Mouse (Mus musculus) right cerebral cortex, postnatal 10 days (tissue): ENCODE results near the gene Klf17.
"Not testable (repeated sequence)": the region's sequence is repeated elsewhere in the genome, so short reads cannot be mapped to it uniquely, and the experiment has no call there.

Experiments used
- DNase-seq, 2 experiments: peaks; one replicate each; pipeline ENCODE4 v3.0.0; 2021; ENCODE audit warnings: low spot score in 2 of 2

Klf17 gene

GRCm38 (mm10) chr4:117765416-117765815 is at the start of gene Klf17:
Gene Klf17, minus strand, starts transcription at chr4:117765648.
- no peak for DNase-seq

- DNase-seq = no peak
These were observed 48.9 kb upstream of the Klf17 start for GRCm38 (mm10) chr4:117814333-117814732.

DNA sequence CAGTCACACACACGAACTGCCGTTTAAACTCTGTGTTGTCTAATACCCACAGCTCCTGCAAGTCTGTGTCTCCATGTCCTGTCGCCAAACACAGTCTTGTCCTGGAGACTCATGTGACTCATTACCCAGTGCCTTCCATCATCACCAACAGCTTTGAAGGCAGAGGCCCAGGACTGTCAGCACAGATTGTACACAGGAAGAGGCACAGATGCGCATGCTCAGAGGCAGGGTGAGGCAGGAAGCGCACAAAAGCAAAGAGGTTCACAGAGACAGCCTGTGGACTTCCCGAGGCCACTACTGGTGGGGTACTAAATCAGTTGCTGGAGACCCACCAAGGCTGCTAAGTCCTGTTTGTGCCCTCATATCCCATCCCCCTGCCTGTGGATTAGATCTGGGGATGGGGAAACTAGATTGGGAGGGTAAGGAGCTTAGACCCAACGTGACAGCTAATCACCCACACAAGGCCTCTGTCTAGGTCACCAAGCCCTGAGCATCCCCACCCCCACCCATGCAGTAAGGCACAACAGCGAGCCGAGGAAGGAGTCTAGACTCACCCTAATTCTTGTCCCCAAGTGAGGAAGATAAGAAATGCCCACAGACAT is 48.2 kb upstream of the Klf17 start:
- DNase-seq = no peak

- DNase-seq = no peak
These were observed 45.5 kb upstream of the Klf17 start for GRCm38 (mm10) chr4:117810933-117811332.

GRCm38 (mm10) chr4:117806992-117807391 is 41.5 kb upstream of the Klf17 start:
- no peak for DNase-seq

- DNase-seq = no peak
These were observed 34.5 kb upstream of the Klf17 start for GRCm38 (mm10) chr4:117799904-117800303.

GRCm38 (mm10) chr4:117788308-117788707 is 22.9 kb upstream of the Klf17 start:
- DNase-seq = no peak

GRCm38 (mm10) chr4:117786963-117787362 is 21.5 kb upstream of the Klf17 start:
- DNase-seq = no peak

- DNase-seq = no peak
These were observed 17.5 kb upstream of the Klf17 start for GRCm38 (mm10) chr4:117782908-117783307.

DNA sequence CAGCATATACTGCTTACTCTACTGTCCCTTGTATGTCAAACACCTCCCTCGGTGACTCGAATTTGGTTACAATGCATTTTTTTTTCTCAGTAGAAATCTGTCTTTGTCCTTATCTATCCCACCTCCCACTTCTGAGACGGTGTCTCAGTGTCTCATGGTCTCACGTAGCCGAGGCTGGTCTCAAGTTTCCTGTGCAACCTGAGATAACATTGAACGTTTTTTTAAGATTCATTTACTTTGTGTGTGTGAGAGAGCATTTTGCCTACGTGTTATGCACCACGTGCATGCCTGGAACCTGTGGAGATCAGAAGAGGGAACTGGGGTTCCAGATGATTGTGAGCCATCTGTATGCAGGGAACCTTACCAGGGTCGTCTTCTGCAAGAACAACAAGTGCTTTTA is 7.5 kb upstream of the Klf17 start:
- no peak for DNase-seq

- DNase-seq = peak; percentile 68 to 81
These were observed 5.5 kb upstream of the Klf17 start for GRCm38 (mm10) chr4:117770935-117771334.

DNA sequence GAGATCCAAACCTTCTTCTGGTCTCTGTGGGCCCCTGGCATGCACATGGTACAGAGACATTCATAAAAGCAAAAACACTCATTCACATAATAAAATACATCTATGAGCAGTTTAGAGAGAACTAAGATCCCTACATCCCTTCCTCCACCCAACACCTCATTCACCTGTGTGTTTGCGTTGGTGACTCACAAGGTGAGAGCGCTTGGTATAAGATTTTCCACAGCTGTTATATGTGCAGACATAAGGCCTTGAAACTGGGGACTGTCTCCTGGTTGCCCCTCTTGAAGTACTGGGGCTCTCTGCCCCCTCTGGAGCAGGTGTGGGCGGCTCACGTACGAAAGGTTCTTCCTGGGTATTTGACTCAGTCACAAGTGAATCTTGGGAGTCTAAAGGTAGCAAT is 5.3 kb downstream of the Klf17 start:
- DNase-seq = no peak

GRCm38 (mm10) chr4:117752469-117752868 is 13.0 kb downstream of the Klf17 start:
- DNase-seq = not testable (repeated sequence)

DNA sequence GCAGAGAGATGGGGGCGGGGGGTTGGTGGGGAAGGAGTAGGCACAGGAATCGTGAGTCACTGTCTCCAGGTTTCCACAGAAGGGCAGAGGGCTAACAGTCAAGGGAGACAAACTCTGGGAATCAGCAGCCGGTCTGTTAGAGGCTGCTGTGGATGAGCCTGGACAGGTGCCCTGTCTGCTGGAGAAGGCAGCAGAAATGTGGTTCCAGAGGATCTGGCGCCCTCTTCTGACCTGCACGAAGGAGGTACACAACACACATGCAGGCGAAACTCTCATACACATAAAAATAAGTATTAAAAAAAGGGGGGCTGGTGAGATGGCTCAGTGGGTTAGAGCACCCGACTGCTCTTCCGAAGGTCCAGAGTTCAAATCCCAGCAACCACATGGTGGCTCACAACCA is 27.9 kb downstream of the Klf17 start:
- peak in 1 of 2 experiments; percentile 24 for DNase-seq

GRCm38 (mm10) chr4:117731926-117732325 is 33.5 kb downstream of the Klf17 start:
- DNase-seq = no peak

GRCm38 (mm10) chr4:117724112-117724511 is 41.3 kb downstream of the Klf17 start, which contains the start of gene Gm12845:
Gene Gm12845, plus strand, starts transcription at chr4:117724412.
- DNase-seq = no peak

DNA sequence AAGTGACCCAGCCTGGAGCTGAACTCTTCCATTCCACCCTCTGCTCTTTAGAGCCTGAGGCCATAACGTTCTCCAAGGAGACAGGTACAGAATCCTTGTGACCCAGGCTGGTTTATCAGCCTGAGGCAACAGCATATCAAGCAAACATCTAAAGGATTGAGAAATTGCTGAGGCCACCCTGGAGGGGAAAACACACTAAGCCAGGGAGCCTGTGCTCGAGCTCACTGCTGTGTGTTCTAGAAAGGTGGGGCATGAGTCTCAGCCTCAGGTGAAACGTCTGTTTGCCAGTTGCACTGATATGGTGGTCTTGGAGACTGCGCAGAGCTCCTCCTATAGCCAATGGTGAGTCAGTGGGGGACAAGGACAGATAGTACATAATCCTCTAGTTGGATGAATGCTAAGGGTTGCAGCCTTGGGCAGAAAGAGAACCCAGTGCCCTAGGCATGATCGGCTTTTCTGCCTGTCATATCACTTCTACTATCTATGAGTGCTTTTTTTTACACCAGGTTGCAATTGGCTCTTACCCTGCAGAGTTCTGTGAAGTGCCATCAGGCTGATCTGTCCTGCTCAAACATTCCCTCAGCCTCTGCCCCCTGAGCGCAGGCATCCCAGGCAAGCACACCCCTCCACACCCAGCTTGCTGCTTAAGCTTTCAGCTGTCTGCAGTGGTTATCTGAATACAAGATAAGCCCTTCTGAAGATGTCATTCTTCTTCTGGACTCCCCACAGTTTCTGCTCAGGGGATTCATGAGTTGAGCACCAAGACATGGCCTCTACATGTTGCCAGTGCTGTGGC is 51.9 kb downstream of the Klf17 start:
- no peak for DNase-seq

DNA sequence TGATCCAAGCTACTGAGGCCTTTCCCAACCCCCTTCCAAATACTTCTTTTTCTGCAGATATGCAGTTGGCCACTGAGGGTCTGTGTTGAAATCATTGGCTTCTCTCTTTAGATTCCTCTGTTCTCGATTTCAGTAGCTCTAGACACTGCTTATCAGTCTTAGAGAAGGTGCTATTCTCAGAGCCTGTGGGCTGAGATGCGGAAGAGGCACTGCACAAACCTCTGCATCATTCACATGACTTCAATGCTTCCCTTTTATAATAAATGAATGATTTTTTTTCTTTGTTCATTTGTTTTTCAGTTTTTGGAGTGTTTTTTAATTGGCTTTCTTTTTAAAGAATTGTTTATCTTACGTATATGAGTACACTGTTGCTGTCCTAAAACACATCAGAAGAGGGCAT is 53.1 kb downstream of the Klf17 start:
- DNase-seq = no peak

GRCm38 (mm10) chr4:117708780-117709550 is 56.5 kb downstream of the Klf17 start:
- no peak for DNase-seq
